Mouse (Mus musculus) E14TG2a.4 (cell line): Measurements from ENCODE around the gene Mapkbp1.

Experiments used
- CTCF ChIP-seq: conservative IDR thresholded peaks from 2 replicates; pipeline ENCODE4 v1.5.1; 2014; ENCODE audit warnings: low read length
- NANOG ChIP-seq: IDR thresholded peaks from 2 replicates; pipeline ENCODE4 v1.6.1; 2014; ENCODE audit warnings: borderline replicate concordance, low read length, mixed read lengths
- POU5F1 ChIP-seq: IDR thresholded peaks from 2 replicates; pipeline ENCODE4 v1.6.1; 2014; ENCODE audit warnings: low read length, borderline replicate concordance

DNA sequence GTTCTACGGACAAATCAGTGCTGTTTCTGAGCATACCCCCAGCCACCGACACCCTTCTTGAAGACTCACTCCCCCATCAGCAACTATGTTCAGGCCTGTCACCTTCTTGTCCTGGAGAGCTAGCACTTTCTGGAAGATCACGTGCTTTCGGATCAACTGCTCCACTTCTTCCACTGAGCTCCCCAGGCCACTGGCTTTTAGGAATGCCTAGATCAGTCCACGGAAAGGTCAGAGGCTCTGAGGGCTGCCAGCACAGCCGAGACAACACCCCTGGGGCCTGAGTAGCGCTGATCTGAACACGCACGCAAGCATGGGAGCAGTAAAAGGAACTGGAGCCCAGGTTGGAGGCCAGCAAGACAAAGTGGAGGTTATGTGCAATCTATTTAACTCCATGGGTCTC is 88.2 kb downstream of the Mapkbp1 start:
- no peak for TF ChIP-seq CTCF
- no peak for TF ChIP-seq POU5F1
- no peak for TF ChIP-seq NANOG
